Mouse (Mus musculus) cortical plate, adult 2 months (tissue): ENCODE data around the gene Fam102a.

Experiments
- CTCF ChIP-seq: fragments of 200-500 bp; IDR thresholded peaks from 2 replicates; pipeline ENCODE4 v1.5.1; 2011; ENCODE audit warnings: mild to moderate bottlenecking, control low read depth, low read length; ENCODE audit not compliant: insufficient read depth; ENCODE audit errors: extremely low read depth
- POLR2A ChIP-seq: fragments of 200-500 bp; IDR thresholded peaks from 2 replicates; pipeline ENCODE4 v1.6.1; 2011; ENCODE audit warnings: mild to moderate bottlenecking, low read length, control low read depth; ENCODE audit not compliant: insufficient read depth; ENCODE audit errors: extremely low read depth

DNA sequence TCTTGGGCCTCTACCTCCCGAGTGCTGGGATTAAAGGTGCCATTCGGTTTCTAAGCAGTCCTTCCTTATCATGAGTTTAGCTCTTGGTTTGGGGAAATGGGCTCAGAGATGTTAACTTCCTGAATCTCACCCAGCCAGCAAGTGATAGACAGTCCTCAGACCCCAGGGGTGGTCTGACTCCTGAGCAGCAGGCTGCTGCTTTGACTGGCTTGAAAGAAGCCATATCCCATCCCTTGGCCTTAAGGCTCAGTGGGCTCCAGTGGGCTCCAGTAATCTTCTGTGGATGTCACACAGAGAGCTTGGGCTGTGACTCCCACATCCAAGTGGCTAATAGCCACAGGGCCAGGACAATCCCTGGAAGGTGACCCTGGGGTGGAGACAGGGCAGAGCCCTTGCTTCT lies 40.6 kb upstream of the Fam102a start:
- TF ChIP-seq POLR2A = no peak
- TF ChIP-seq CTCF = no peak
